Mouse (Mus musculus): ENCODE results near the gene Rfk. TPM values are rescaled to one million over a fixed set of nuclear protein-coding genes. Genes with fewer than 3 reads are reported as not detected.
A peak's percentile ranks its signal among the peaks of the same experiment; 100 is the strongest.

The Rfk gene
- 40.7 and 41.4 TPM in 2 replicates for polyA plus RNA-seq (2012; ENCODE audit: insufficient read depth, insufficient read length, missing spikeins)

- Histone ChIP-seq H3K4me3 (ENCODE audit: insufficient read depth, low read length) (peak within 1 kb of the TSS; percentile 93), H3K27ac (ENCODE audit: insufficient read depth, low read depth, low read length) (peak within 1 kb of the TSS; percentile 13; the same call in 1 of the 2 replicates), H3K4me1 (ENCODE audit: control insufficient read depth, insufficient read depth, low read length) (peaks cover 13% of the 10 kb centered on the region)
- no peak for TF ChIP-seq CTCF (IDR thresholded peaks at IDR 0.05; ENCODE audit: low read depth, low read length)
- TF ChIP-seq POLR2A (IDR thresholded peaks at IDR 0.05; ENCODE audit: borderline replicate concordance, low read depth, low read length) = peak; percentile 91; the same call in 1 of the 2 replicates
Observed at GRCm38 (mm10) chr19:17393841-17394591, at the start of gene Rfk. TSS of gene Rfk (plus strand) at chr19:17394043.

GRCm38 (mm10) chr19:17344881-17345280 lies 49.0 kb upstream of the Rfk start:
- Histone ChIP-seq H3K4me3 (ENCODE audit: insufficient read depth, low read length) (no peak overlapping the region), H3K27ac (ENCODE audit: insufficient read depth, low read depth, low read length) (no peak overlapping the region), H3K4me1 (ENCODE audit: control insufficient read depth, insufficient read depth, low read length) (peaks cover 61% of the 10 kb centered on the region)
- TF ChIP-seq CTCF (IDR thresholded peaks at IDR 0.05; ENCODE audit: low read depth, low read length) (no peak), POLR2A (IDR thresholded peaks at IDR 0.05; ENCODE audit: borderline replicate concordance, low read depth, low read length) (no peak)

GRCm38 (mm10) chr19:17346716-17347474 lies 46.9 kb upstream of the Rfk start:
- TF ChIP-seq POLR2A (IDR thresholded peaks at IDR 0.05; ENCODE audit: borderline replicate concordance, low read depth, low read length) = no peak
- TF ChIP-seq CTCF (IDR thresholded peaks at IDR 0.05; ENCODE audit: low read depth, low read length) = no peak
- Histone ChIP-seq H3K4me1 (ENCODE audit: control insufficient read depth, insufficient read depth, low read length) (peaks cover 54% of the 10 kb centered on the region), H3K27ac (ENCODE audit: insufficient read depth, low read depth, low read length) (no peak overlapping the region), H3K4me3 (ENCODE audit: insufficient read depth, low read length) (no peak overlapping the region)

- no peak overlapping the region for H3K27ac ChIP-seq (ENCODE audit: insufficient read depth, low read depth, low read length)
- H3K4me3 ChIP-seq (ENCODE audit: insufficient read depth, low read length) = no peak overlapping the region
- no peak for TF ChIP-seq POLR2A (IDR thresholded peaks at IDR 0.05; ENCODE audit: borderline replicate concordance, low read depth, low read length)
- no peak for TF ChIP-seq CTCF (IDR thresholded peaks at IDR 0.05; ENCODE audit: low read depth, low read length)
- peaks cover 46% of the 10 kb centered on the region for H3K4me1 ChIP-seq (ENCODE audit: control insufficient read depth, insufficient read depth, low read length)
Observed at GRCm38 (mm10) chr19:17347852-17348251, 46.0 kb upstream of the Rfk start.

- TF ChIP-seq CTCF (IDR thresholded peaks at IDR 0.05; ENCODE audit: low read depth, low read length) (no peak), POLR2A (IDR thresholded peaks at IDR 0.05; ENCODE audit: borderline replicate concordance, low read depth, low read length) (no peak)
- H3K4me3 ChIP-seq (ENCODE audit: insufficient read depth, low read length) = no peak overlapping the region
- H3K27ac ChIP-seq (ENCODE audit: insufficient read depth, low read depth, low read length) = no peak overlapping the region
- H3K4me1 ChIP-seq (ENCODE audit: control insufficient read depth, insufficient read depth, low read length) = peaks cover 44% of the 10 kb centered on the region
Observed at GRCm38 (mm10) chr19:17353727-17354126, 40.1 kb upstream of the Rfk start.

GRCm38 (mm10) chr19:17354362-17354761 lies 39.5 kb upstream of the Rfk start:
- peaks cover 45% of the 10 kb centered on the region for H3K4me1 ChIP-seq (ENCODE audit: control insufficient read depth, insufficient read depth, low read length)
- no peak for TF ChIP-seq CTCF (IDR thresholded peaks at IDR 0.05; ENCODE audit: low read depth, low read length)
- TF ChIP-seq POLR2A (IDR thresholded peaks at IDR 0.05; ENCODE audit: borderline replicate concordance, low read depth, low read length) = no peak
- no peak overlapping the region for H3K27ac ChIP-seq (ENCODE audit: insufficient read depth, low read depth, low read length)
- H3K4me3 ChIP-seq (ENCODE audit: insufficient read depth, low read length) = no peak overlapping the region

GRCm38 (mm10) chr19:17354797-17355196 lies 39.0 kb upstream of the Rfk start:
- peak overlapping the region; percentile 94; the same call in 1 of the 2 replicates for H3K4me3 ChIP-seq (ENCODE audit: insufficient read depth, low read length)

GRCm38 (mm10) chr19:17355361-17355760 lies 38.5 kb upstream of the Rfk start:
- H3K4me3 ChIP-seq (ENCODE audit: insufficient read depth, low read length) = peak overlapping the region; percentile 94
- peaks cover 46% of the 10 kb centered on the region for H3K4me1 ChIP-seq (ENCODE audit: control insufficient read depth, insufficient read depth, low read length)
- H3K27ac ChIP-seq (ENCODE audit: insufficient read depth, low read depth, low read length) = peak overlapping the region; percentile 3; the same call in 1 of the 2 replicates
- TF ChIP-seq POLR2A (IDR thresholded peaks at IDR 0.05; ENCODE audit: borderline replicate concordance, low read depth, low read length) (no peak), CTCF (IDR thresholded peaks at IDR 0.05; ENCODE audit: low read depth, low read length) (no peak)

More at GRCm38 (mm10) chr19:17354797-17355196, 39.0 kb upstream of the Rfk start:
- no peak overlapping the region for H3K27ac ChIP-seq (ENCODE audit: insufficient read depth, low read depth, low read length)
- H3K4me1 ChIP-seq (ENCODE audit: control insufficient read depth, insufficient read depth, low read length) = peaks cover 45% of the 10 kb centered on the region
- TF ChIP-seq POLR2A (IDR thresholded peaks at IDR 0.05; ENCODE audit: borderline replicate concordance, low read depth, low read length) = no peak
- TF ChIP-seq CTCF (IDR thresholded peaks at IDR 0.05; ENCODE audit: low read depth, low read length) = no peak

- Histone ChIP-seq H3K4me3 (ENCODE audit: insufficient read depth, low read length) (peak overlapping the region; percentile 94), H3K4me1 (ENCODE audit: control insufficient read depth, insufficient read depth, low read length) (peaks cover 52% of the 10 kb centered on the region), H3K27ac (ENCODE audit: insufficient read depth, low read depth, low read length) (0 out of 2 replicates have a peak overlapping the region, but pooled peaks have one; percentile 5)
- TF ChIP-seq POLR2A (IDR thresholded peaks at IDR 0.05; ENCODE audit: borderline replicate concordance, low read depth, low read length) (peak; percentile 29; the same call in 1 of the 2 replicates), CTCF (IDR thresholded peaks at IDR 0.05; ENCODE audit: low read depth, low read length) (no peak; the same call in 1 of the 2 replicates)
Observed at GRCm38 (mm10) chr19:17355950-17356867, 37.6 kb upstream of the Rfk start.
